Mouse (Mus musculus) forebrain, embryonic 14.5 days (tissue): ENCODE data around the gene Psme3. TPM values are rescaled to one million over a fixed set of nuclear protein-coding genes. Genes with fewer than 3 reads are reported as not detected.
"Not testable (repeated sequence)": the region's sequence is repeated elsewhere in the genome, so short reads cannot be mapped to it uniquely, and the experiment has no call there.

Experiments used
- ATAC-seq: fragments of 200-750 bp; cut with Nextera tagmentation; 2 replicates; pipeline ENCODE4 v1.8.0; 2017; ENCODE audit warnings: mild to moderate bottlenecking, moderate library complexity
- DNase-seq: peaks from one replicate; pipeline ENCODE4 v3.0.0-alpha.2; 2015; ENCODE audit warnings: low spot score
- H3K27ac ChIP-seq: fragments of 300-500 bp; sonication (generic); 2 replicates; pipeline ENCODE4 v1.5.1; 2014; ENCODE audit warnings: low read depth, mild to moderate bottlenecking, control low read depth, low read length, moderate library complexity
- H3K27me3 ChIP-seq: fragments of 300-500 bp; sonication (generic); replicated peaks from 2 replicates; pipeline ENCODE4 v1.6.1; 2014; ENCODE audit warnings: low read length, control low read depth, mixed read lengths; ENCODE audit not compliant: control insufficient read depth, insufficient read depth
- H3K36me3 ChIP-seq: fragments of 300-500 bp; sonication (generic); 2 replicates; pipeline ENCODE4 v1.6.1; 2014; ENCODE audit warnings: low read length, control low read depth; ENCODE audit not compliant: control insufficient read depth, insufficient read depth
- H3K4me1 ChIP-seq: fragments of 300-500 bp; sonication (generic); 2 replicates; pipeline ENCODE4 v1.6.1; 2014; ENCODE audit warnings: antibody characterized with exemption, low read length, control low read depth; ENCODE audit not compliant: control insufficient read depth, insufficient read depth
- H3K4me2 ChIP-seq: fragments of 300-500 bp; sonication (generic); 2 replicates; pipeline ENCODE4 v1.6.1; 2014; ENCODE audit warnings: mild to moderate bottlenecking, control low read depth, low read length
- H3K4me3 ChIP-seq: fragments of 300-500 bp; sonication (generic); 2 replicates; pipeline ENCODE4 v1.5.1; 2014; ENCODE audit warnings: low read depth, low read length, control low read depth
- H3K9ac ChIP-seq: fragments of 300-500 bp; sonication (generic); 2 replicates; pipeline ENCODE4 v1.6.1; 2014; ENCODE audit warnings: mild to moderate bottlenecking, low read length, control low read depth, moderate library complexity
- H3K9me3 ChIP-seq: fragments of 300-500 bp; sonication (generic); replicated peaks from 2 replicates; pipeline ENCODE4 v1.6.1; 2016; ENCODE audit warnings: low read length, control low read depth, mixed read lengths; ENCODE audit not compliant: control insufficient read depth
- WGBS: fragments of 180-500 bp; shearing (Covaris S2); extraction: QIAGEN DNeasy Blood & Tissue Kit; methylation state at CpG from one replicate; pipeline ENCODE4 v1.1.7; 2014; 5-methylcytosine and 5-hydroxymethylcytosine counted together
- polyA plus RNA-seq: library from polyadenylated mRNA; unstranded; fragments of >200 nt; fragmentation: Nextera tagmentation; extraction: Ambion mirVana; gene quantifications from 2 replicates; pipeline ENCODE4 v1.2.1, GENCODE M21; 2014

The Psme3 gene
- polyA plus RNA-seq, 1 experiment from 2014 or later, result 103 TPM

DNA sequence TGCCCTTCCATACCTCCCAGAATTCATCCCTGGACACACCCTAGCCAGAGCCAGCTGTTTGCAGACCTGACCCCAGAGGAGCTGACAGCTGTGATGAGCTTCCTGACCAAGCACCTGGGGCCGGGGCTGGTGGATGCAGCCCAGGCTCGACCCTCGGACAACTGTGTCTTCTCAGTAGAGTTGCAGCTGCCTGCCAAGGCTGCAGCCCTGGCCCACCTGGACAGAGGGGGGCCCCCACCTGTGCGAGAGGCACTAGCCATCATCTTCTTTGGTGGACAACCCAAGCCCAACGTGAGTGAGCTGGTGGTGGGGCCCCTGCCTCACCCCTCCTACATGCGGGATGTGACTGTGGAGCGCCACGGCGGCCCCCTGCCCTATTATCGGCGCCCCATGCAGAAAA is 9.2 kb downstream of the Psme3 start:
- H3K4me3 ChIP-seq, H3K9me3 ChIP-seq, H3K4me2 ChIP-seq, H3K27me3 ChIP-seq, H3K9ac ChIP-seq, ATAC-seq, H3K27ac ChIP-seq, DNase-seq, H3K4me1 ChIP-seq: not testable (repeated sequence)
- 94% methylated on average over 11 of the region's 11 CpGs for WGBS
- H3K36me3 ChIP-seq, result peaks cover 63% of the 10 kb centered on the region

- DNase-seq (no peak), ATAC-seq (no peak)
- H3K9ac ChIP-seq, result no peak overlapping the region
- H3K27ac ChIP-seq, result no peak overlapping the region
- H3K36me3 ChIP-seq, result peaks cover 53% of the 10 kb centered on the region
- no peak overlapping the region for H3K4me2 ChIP-seq
- no peak overlapping the region for H3K4me3 ChIP-seq
- no peaks in the 10 kb centered on the region for H3K27me3 ChIP-seq
- 85% methylated on average over 11 of the region's 11 CpGs for WGBS
- no peaks in the 10 kb centered on the region for H3K9me3 ChIP-seq
- H3K4me1 ChIP-seq, result no peaks in the 10 kb centered on the region
Observed at GRCm38 (mm10) chr11:101326147-101326546, 10.1 kb downstream of the Psme3 start.

DNA sequence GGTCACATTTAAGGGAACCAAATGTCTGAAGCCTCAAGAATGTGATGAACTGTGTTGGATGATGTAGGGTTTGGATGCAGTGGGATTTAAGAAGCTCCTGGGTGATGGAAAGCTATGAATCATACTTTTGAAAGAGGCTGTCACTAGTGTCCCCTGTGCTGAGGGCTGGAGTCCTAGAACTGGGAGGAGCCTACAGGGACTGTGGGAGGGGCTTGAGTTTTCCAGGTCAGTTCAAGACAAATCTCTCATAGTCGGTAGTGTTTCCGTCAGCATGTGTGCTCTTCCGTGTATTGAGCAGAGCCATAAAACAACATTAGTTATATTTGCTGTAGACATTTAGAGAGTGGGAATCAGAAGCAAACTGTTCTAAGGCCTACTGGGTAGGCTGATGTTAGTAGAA is 11.3 kb downstream of the Psme3 start:
- Histone ChIP-seq H3K4me2 (no peak overlapping the region), H3K27me3 (no peaks in the 10 kb centered on the region), H3K36me3 (peaks cover 42% of the 10 kb centered on the region), H3K27ac (no peak overlapping the region), H3K9ac (no peak overlapping the region), H3K4me3 (no peak overlapping the region), H3K9me3 (no peaks in the 10 kb centered on the region), H3K4me1 (no peaks in the 10 kb centered on the region)
- ATAC-seq (no peak), DNase-seq (no peak)
- WGBS, result 53% methylated on average over 3 of the region's 3 CpGs

DNA sequence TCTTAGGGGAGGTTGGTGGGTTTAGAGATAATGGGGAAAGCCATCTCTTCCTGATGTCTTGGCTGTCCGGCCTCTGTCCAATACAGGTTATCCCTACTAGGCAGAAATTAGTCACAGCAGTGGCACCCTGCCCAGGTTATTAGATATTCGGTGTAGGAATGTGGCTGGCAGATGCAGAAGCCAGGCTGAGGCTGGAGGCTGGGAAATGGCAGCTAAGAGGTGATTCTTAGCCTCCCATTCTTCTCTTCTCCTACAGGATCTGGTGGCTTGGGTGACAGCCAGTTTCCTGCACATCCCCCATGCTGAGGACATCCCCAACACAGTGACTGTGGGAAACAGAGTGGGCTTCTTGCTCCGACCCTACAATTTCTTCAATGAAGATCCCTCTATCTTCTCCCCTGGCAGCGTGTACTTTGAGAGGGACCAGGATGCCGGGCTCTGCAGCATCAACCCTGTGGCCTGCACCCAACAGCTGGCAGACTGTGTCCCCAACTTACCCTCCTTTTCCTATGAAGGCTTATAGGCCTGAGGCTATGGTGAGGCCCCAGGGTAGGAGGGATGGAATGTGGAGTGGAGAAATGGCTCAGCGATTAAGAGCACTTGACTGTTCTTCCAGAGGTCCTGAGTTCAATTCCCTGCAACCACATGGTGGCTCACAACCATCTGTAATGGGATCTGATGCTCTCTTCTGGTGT is 13.1 kb downstream of the Psme3 start:
- DNase-seq, result peak; percentile 21
- Histone ChIP-seq H3K4me3 (no peak overlapping the region), H3K4me1 (no peaks in the 10 kb centered on the region), H3K9me3 (no peaks in the 10 kb centered on the region), H3K9ac (no peak overlapping the region), H3K27ac (no peak overlapping the region), H3K27me3 (no peaks in the 10 kb centered on the region), H3K36me3 (peaks cover 24% of the 10 kb centered on the region), H3K4me2 (no peak overlapping the region)
- 79% methylated on average over 6 of the region's 6 CpGs for whole genome bisulfite sequencing
- ATAC-seq, result no peak

DNA sequence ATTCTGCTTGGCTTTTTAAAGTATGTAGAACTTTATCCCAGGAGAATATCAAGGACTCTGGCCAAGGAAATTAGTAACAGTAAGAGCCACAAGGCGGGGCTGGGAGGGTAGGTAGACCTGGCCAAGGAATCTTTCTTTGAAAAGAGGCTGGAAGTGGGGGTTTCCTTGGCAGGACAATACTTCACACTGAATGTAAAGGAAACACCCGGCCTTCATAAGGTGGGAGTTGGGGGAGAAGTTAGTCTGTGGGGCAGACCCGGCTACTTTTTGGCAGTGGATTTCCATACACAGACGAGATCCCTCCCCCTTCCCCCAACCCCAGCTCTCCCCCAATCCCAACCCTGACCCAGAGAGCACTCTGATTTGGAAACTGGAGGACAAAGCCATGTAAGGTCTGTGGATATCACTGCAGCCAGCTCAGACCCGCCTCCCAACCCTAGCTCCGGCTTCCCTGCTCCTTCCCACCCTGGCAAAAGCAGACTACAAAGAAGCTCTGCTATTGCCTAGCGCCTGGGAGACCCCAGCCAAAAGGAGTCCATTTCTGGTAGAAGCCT is 14.4 kb downstream of the Psme3 start, which contains the start of gene Aoc3:
Aoc3 (plus strand) TSS at position 235 of the 554 bp plus-strand sequence.
- ATAC-seq (no peak), DNase-seq (no peak)
- H3K27me3 ChIP-seq, result no peaks in the 10 kb centered on the region
- no peak within 1 kb of the TSS for H3K27ac ChIP-seq
- no peak within 1 kb of the TSS for H3K4me2 ChIP-seq
- H3K4me1 ChIP-seq, result no peaks in the 10 kb centered on the region
- 70% methylated on average over 7 of the region's 7 CpGs for WGBS
- H3K36me3 ChIP-seq, result peaks cover 11% of the 10 kb centered on the region
- no peaks in the 10 kb centered on the region for H3K9me3 ChIP-seq
- no peak within 1 kb of the TSS for H3K9ac ChIP-seq
- H3K4me3 ChIP-seq, result no peak within 1 kb of the TSS

- H3K36me3 ChIP-seq, H3K4me2 ChIP-seq, ATAC-seq, H3K27ac ChIP-seq, H3K4me3 ChIP-seq, H3K4me1 ChIP-seq, H3K9ac ChIP-seq, DNase-seq, H3K27me3 ChIP-seq, H3K9me3 ChIP-seq: not testable (repeated sequence)
- 83% methylated on average over 6 of the region's 6 CpGs for WGBS
Observed at GRCm38 (mm10) chr11:101330961-101331360, 14.9 kb downstream of the Psme3 start.

DNA sequence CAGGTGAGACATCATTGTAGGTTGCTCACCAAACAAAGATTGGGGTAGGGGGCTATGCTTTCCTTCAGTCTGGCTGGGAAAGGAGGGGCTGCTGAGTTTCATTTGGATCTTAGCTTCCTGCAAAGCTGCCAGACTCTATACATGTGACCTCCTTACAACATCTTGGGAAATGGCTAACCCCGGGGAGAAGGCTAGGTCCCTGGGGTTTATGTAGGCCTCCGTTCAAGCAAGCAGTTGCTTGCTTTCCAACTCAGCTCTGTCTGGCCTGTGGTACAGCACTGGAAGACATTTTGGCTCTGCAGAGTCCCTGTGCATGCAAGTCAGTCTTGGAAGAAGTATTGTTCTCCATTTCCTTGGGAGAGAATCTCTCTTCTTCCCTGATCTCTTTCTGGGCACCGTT is 16.5 kb downstream of the Psme3 start:
- 84% methylated on average over 3 of the region's 3 CpGs for WGBS
- H3K4me3 ChIP-seq, result no peak overlapping the region

DNA sequence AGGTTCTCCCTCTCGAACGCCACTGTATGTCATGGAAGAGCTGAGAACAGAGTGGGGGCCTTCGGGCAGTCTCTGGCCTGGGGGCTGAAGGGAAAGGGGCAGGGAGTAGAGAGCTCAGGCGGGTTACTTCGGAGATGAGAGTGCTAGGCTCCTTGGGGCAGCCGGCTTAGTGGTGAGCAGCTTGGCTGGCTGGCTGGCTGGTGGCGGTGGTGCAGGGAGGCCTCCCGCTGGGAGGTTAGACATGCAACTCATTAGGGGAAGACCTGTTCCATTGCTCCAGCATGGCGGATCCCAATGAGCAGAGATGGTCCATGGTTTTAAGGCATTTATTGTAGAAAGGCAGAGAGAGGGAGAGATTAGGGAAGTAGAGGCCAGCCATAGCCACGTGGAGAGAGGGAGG is 18.0 kb downstream of the Psme3 start:
- Histone ChIP-seq H3K4me3 (no peak overlapping the region), H3K9ac (no peak overlapping the region), H3K9me3 (no peaks in the 10 kb centered on the region), H3K4me1 (0 out of 2 replicates have a peak, but pooled peaks cover 5% of the 10 kb centered on the region), H3K4me2 (no peak overlapping the region), H3K36me3 (no peaks in the 10 kb centered on the region), H3K27ac (no peak overlapping the region), H3K27me3 (no peaks in the 10 kb centered on the region)
- no peak for DNase-seq
- 33% methylated on average over 10 of the region's 10 CpGs for WGBS
- ATAC-seq, result no peak

More for the DNA sequence above, 16.5 kb downstream of the Psme3 start:
- Histone ChIP-seq H3K36me3 (0 out of 2 replicates have a peak, but pooled peaks cover 2% of the 10 kb centered on the region), H3K27ac (no peak overlapping the region), H3K4me2 (no peak overlapping the region), H3K9me3 (no peaks in the 10 kb centered on the region), H3K27me3 (no peaks in the 10 kb centered on the region), H3K9ac (no peak overlapping the region), H3K4me1 (0 out of 2 replicates have a peak, but pooled peaks cover 2% of the 10 kb centered on the region)
- DNase-seq (no peak), ATAC-seq (no peak)

GRCm38 (mm10) chr11:101334516-101334915 is 18.5 kb downstream of the Psme3 start:
- no peak overlapping the region for H3K27ac ChIP-seq
- no peak for ATAC-seq
- WGBS, result 9% methylated on average over 6 of the region's 6 CpGs
- H3K9me3 ChIP-seq, result no peaks in the 10 kb centered on the region
- H3K9ac ChIP-seq, result no peak overlapping the region
- H3K27me3 ChIP-seq, result no peaks in the 10 kb centered on the region
- H3K4me3 ChIP-seq, result no peak overlapping the region
- no peak overlapping the region for H3K4me2 ChIP-seq
- no peaks in the 10 kb centered on the region for H3K36me3 ChIP-seq
- DNase-seq, result no peak
- 0 out of 2 replicates have a peak, but pooled peaks cover 5% of the 10 kb centered on the region for H3K4me1 ChIP-seq
